Mouse (Mus musculus) right cerebral cortex, postnatal 10 days (tissue): ENCODE measurements at regions not wholly inside any gene's neighbourhood (a gene's known extent, or its start where the extent isn't known, plus 50 kb on each side); places are given as distances from the start of the nearest gene placed in this dataset.

Experiments
- DNase-seq, 2 experiments: peaks; one replicate each; pipeline ENCODE4 v3.0.0; 2021; ENCODE audit warnings: low spot score in 2 of 2

DNA sequence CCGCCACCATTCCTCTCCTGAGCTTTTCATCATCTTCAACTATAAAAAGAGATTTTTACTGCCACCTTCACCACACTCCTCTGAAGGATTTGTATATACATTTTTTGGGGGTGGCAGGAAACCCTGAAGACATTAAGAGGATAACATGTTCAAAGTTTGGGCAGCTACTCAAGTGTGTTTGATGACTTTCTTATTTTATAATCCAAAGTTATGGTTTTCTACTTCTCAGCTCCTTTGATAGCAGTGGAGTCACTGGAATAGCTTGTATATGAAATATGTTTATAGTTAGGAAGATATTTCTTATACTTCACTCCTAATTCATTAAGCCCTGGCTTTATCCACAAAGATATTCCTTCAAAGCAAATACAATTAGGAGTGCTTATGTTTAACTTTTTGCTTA is 229.5 kb upstream of the Lcorl start:
- no peak for DNase-seq

DNA sequence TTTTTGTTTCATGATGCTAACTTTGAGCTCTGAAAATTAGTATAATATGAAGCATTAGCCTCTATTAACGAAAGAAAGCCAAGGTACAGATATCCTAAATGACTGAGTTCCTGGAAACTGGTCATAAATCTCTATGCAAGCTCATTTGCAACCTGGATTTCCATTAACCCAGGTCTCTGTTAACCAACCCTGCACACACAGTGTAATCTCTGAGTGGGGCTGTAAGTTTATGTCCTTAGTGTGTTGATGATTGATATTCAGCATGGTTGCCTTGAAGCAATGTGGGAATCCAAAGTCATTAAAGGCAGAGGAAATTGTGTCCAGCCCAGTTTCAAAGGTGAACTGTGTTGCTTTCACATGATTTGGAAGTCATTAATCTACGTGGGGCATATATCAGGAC is 225.9 kb upstream of the Lcorl start:
- no peak for DNase-seq

DNA sequence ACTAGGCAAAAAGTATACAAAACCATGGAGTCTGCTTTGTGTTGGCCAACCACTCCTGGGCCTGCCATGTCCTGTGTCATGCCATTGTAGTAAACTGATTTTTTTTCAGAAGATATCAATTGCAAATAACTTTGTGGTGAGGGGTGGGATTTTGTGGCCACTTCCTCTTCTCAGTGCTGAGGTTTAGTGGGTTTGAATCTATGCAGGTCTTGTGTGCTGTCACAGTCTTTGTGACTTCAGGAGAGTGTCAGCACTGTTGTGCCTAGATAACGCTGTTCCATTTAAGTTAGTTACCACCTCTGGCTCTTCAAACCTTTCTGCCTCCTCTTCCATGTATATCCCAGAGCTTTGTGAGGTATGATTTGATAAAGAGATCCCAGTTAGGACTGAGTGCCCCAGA is 216.3 kb upstream of the Lcorl start:
- DNase-seq = no peak

DNA sequence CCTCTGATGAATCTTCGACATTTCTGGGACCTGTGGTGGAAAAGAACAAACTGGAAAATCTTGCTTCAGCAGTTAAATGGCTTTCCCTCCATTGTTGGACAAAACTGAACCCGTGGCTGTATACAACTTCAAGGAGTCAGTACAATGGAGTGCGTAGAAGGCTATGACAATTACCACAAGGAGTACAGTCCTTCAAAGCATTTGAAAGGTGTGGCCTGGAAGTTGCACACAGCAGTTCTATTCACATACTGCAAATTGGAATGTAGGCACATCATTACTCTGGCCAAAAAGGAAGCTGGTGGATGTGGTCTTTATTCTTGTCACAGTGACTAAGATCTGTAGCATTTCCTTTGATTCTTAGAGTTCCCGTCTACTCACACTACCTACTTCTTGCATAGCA is 215.7 kb upstream of the Lcorl start:
- no peak for DNase-seq

DNA sequence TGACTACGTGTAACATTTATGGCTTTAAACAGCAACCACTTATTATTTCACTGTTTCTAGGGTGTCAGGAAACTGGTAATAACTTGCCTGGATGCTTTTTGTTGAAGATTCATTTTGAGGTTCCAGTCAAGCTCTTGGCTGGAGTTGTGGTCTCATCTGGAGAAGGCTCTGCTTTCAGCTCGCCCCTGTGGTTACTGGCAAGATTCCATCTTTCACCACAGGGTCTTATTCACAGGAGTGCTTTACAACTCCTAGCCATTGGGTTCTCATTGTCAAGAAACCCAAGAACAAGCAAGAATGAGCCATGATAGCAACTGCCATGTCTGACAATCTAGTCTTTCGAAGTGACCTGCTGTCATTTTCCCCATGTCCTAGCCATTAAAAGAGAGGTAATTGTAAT is 202.5 kb upstream of the Lcorl start:
- no peak for DNase-seq

DNA sequence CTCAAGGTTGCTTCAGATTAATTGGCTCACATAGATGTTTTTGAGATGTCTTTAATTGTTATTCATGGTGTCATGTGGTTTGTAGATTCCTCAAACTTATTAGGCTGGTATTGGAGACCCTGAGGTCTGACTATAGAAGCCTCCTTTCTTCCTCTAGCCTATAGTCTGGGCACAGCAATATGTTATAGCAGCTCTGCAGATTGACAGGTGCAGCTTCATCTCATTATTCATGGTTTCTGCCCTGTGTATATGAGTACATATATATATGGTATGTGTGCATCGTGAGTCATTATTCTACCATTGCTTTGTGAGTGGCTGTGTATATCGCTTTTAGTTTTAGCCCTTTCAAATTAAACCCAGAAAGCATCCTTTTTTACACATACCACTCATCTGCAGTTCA is 197.4 kb upstream of the Lcorl start:
- no peak for DNase-seq

DNA sequence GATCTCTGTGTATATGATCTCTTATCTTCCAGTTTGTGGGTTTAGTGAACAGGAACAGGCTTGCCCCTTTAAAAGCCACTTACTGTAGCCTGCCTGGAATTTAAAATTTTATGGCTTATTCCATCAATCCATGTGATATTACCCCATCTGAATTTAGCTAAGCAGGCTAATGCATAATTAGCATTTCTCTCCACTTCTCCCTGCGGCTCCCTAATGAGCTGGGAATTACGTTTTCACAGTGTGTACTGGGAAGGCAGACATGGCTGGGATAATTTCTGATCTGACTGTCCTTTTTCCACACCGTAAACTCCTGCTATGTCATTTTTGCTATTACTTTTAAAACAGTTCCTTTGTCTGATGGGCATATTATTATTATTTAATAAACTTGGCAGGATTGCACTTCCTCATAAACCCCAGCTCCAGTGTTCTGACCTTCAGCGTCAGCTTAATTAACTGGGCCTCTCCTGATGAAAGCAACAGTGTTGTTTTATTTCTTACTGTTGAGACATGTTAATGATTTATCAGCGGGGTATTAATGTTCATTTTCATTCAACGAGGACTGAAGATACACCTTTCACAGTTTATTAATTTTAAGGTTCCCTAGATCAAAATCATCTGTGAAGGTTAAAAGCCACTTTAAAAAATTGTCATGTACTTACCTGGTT is 185.4 kb upstream of the Lcorl start:
- no peak for DNase-seq

DNA sequence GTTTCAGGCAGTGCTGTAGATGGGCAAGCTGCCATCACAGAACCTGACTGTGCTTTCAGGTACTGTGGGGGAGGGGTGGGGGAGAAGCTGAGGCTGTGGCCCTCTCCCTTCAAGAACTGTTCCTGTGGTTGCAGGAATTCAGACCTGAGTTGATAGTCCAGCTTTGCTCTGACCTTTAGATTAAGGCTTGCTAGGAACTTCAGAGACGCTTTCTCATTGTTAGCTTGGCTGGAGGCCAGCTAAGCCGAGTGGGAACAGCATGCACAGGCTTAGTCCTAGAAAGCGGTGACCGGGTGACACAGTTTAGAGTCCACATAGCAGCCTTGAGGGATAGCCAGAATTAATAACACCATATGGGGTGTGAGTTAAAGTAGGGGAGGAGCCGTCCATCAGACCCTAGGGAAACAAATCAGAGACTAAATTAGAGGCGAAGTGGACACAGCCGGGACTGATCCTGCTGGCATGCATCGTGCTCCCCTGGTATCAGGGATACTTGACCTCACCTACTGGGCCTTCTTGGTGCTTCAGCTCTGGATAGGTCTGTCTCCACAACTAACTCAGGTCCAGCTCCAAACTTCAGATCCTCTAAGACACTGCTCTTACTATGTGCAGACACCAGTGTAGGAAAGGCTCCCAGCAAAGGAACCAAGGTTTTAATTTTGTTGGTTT is 175.7 kb upstream of the Lcorl start:
- peak; percentile 36 to 43 for DNase-seq

DNA sequence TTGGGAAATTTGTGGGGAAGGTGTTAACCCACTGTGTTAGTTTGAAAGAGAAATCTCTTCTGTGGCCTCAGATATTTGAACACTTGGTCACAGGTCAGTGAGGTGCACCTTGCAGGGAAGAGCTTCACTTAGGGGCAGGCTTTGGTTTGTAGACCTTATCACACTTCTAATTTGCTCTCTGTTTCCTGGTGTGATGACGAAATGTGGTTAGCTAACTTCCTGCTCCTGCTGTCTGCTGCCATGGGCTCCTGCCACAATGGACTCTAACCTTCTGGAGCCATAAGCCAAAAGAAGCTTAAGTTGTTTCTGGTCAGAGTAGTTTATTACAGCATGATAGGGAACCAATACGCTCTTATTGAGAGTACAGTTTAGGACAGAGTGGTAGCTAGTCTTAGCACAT is 174.8 kb upstream of the Lcorl start:
- no peak for DNase-seq

DNA sequence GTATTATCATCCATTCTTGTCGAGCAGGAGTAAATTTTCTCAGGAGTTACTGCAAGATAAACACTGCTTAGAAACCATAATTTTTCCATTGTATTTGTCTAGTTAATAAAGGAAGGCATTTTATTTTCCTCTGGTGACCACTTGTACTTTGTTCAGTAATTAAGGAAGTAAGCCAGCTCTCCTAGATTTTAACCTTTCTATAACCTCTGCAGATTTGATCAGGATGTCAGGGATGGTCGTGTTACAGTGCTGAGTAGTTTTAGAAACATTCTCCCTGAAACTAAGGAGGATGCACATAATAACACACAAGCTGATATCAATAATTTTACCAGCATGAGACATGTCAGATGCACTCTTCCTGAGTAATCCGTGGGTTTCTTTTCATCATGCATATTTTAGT is 166.7 kb upstream of the Lcorl start:
- DNase-seq = no peak

DNA sequence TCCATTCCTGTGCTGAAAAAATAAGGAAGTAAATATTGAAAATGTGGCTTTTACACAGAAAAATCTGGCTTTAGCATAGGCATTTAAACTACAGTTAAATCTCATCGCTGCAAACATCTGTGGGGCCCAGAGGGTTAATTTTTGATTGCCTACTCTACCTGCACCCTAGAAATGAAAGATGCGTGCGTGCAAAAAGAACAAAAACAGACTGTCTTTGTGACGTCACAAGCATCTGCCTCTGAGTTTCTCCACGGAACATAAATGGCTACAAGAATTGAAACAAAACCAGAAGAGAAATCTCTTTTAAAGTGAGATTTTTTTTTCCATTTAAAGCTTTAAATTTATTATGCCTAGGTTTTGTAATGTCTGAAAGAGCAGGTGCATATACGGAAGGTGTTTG is 166.0 kb upstream of the Lcorl start:
- peak in 1 of 2 experiments; percentile 43 for DNase-seq

DNA sequence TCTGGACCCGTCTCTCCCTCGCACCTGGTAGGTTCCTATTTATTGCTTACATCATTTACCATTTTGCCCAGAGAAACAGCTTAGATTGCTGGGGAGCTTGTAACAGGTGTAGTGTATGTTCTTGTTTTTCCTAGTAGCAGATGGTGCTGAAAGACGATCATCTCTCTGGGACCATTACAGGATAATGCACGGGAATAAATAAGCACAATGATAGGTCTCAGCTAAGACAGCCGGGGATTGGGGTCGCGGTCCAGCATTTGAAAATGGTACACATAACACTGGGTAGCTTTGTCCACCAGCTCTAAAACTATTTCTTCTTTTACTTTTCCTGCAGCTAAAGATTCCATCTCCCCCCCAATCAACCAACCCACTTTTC is 164.6 kb upstream of the Lcorl start:
- DNase-seq = no peak

DNA sequence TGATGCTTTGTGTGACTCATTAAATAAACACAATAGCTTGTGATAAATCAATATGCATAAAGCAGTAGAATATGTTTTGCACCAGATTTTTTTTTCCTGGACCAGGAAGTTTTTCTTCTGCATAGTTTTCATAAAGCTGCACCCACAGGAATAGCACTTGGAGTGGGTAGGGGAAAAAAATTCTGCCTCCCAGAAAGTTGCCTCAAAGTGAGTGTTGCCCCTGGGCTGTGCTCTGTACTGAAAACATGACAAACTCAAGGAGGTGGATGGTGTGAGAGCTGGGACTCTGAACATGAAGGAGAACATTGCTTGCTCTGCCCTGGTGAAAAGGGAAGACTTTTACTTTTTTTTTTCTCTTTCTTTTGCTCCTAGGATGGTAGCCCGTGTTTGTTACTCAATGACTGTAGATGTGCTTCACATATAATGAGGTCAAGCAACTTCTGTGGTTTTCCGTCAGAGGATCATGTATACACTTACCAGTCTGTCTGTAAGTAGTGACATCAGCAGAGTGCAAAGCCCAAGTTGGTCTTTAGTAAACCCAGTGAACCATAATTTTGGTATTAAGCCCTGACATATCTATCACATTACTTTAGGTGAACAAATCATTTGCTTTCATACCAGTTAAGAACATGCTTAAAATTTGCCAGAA is 164.1 kb upstream of the Lcorl start:
- no peak for DNase-seq

DNA sequence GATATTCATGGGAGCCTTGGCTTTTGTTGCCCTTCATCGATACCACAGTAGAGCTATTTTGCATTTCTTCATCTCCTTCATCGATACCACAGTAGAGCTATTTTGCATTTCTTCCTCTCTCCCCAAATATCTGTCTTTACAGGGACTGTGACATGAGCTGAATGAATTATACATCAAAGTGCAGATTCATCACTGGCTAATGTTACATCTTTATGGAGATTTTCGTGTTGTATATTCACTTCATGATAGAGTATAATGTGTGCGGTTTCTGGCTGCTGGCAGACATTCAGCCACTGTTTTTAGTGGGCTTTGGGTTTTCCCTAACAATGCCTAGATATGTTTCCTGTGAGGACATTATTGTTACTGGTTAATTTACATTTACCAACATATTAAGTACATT is 162.8 kb upstream of the Lcorl start:
- no peak for DNase-seq

DNA sequence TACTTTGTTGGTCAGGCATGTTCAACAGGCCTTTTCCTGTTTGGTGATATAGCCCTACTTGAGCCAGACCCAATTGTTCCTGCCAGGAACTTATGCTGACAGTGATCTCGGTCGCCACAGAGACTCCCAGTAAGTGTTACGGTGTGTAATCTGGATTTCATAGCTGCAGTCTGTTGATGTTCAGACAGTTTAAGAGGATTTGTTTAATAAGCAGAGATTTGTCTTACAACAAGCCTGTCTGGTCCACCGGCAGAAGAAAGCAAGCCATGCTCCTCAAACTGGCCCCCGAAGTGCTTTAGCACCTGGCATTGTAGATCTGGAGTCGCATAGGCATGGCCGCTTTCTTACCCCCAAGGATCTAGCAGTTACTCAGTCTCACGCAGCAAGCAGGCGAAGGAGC is 150.0 kb upstream of the Lcorl start:
- DNase-seq = no peak

DNA sequence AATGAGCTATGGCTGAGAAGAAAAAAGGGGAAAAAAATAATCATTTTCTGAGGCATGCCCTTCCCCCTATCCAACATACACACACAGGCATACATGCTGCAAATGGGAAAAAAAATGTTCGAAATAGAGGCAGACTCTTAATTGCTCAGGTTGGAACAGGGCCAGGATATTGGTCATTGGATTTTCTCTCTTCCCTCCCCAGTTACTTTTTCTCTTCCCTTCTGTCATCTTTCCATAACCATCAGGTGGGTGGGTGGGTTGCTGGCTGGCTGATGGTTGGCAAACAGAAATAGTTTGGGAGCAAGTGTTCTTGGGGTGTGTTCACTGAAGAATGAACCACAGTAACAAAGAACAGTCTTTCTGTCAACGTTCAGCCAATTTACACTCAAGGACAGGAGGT is 149.3 kb upstream of the Lcorl start:
- DNase-seq = peak; percentile 36 to 53

DNA sequence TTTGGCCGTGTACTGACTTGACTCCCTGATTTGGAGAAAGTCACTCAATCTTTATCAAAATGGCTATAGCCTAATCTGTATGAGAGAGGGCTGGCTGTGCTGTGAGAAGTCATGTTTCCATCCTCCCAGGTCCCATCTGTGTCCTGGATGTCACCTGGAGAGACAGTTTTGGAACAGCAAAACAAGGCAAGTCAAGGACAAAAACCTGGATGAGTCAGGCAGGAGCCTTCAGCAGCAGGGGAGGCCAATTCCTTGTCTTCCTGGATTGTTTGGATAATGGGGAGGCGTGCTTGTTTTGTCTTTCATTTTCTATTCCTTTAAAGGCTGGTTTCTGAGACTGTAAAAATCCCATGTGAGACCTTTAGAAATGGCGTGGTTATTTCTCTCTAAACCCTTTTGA is 148.8 kb upstream of the Lcorl start:
- no peak for DNase-seq

DNA sequence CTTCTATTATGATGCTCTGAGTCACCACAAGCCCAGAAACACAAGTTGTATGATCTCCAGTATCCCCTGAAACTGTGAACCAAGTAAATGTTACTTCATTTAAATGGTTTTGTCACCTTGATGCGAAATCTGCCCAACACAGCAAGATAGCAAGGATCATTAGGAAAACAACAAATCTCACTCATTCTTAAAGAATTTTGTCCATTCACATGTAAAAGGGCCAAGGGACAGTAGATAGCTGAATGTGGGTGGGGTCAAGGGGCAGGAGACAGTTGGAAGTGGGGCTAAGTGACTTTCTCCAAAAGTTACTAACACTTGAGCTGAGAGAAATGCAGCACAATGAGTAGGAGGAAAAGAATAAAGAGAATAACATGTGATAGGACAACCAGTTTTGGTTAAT is 148.2 kb upstream of the Lcorl start:
- no peak for DNase-seq

DNA sequence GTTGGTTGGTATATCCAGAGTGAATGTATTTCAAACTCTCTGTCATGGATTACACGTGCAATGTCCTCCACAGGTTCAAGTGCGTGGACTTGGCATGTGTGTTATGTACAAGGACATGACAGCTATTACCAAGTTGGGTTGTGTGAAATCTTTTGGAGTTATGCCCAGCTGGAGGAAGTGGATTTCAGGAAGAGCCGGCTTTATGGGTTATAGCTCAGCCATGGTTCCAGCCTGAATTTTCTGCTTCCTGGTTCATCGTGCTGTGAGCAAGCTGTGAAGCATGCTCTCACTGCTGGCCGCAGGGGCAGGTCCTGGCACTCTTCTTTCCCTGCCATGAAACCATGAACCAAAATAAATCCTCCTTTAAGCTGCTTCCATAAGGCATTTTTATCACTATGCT is 144.6 kb upstream of the Lcorl start:
- no peak for DNase-seq

DNA sequence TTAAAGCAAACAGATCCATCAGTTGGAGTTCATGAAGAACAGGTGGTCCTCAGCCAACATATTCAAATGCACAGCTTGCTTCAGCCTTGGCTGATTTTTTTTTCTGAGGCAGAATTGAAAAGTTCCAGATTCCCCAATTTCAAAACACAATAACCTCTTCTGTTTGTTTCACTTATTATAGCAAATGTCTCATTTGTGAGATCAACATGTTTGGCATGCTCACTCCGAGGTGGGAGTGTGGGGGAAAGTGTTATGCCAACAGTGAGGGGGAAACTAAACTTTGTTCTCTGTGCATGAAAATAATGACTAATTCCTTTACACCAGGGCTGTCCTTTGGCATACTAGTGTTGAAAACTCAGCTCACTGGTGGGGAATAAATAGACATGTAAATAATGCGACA is 100.4 kb upstream of the Lcorl start:
- no peak for DNase-seq

DNA sequence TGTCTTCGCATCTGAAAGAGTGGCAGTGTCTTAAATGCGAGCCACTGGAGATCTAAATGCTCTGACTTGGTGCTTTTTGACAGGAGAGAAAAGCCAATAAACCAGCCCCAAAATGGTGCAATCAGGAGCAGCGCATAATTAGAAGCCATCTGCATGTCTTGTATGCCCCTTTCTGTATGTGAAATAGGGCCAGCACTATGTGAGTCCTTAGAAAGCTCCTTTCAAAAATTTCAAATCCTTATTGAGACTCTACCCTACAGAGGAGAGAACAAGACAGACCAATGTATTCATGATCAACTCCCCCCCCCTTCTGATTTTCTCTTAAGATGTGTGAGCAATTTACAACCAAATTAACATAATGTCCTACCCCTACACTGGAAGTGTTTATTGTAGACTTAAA is 86.6 kb upstream of the Lcorl start:
- DNase-seq = peak in 1 of 2 experiments; percentile 35

DNA sequence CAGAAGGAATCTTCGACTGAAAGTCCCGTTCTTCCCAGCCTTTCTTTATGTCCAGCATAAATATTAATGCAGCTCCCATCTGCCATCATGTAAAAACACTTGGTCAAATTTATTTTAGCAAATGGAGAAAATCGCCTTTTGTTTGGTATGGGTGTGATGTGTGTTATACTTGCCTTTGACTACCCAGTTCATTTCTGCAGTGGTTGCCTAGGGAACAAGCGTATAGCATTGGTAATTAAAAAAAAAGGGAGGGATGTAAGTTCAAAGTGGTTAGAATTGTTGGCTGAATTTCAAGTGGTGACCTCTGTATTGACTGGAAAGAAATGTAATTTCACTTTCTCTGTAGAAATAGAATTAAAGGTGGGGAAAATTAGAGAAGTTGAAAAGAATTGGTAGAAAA is 75.6 kb upstream of the Lcorl start:
- DNase-seq = no peak

DNA sequence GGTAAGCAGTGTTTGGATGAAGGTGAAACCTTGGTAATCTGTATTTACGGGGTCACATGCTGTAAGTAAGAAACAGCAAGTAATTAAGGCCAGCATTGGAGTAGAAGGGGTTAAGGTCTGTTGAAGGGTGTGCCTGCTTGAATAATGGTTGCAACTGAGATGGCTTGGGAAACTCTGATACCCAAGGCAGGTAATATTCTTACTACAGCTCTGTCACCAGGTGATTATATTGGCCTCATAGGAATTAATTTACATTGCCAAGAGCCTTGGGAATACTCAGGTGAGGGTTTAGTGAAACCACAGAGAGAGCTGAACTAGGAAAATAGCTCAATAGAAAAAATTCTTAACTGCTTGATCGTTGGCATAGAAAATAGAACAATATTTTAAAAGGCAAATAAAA is 73.8 kb upstream of the Lcorl start:
- DNase-seq = no peak
